Comparison of ENCODE assay signal across 10 mouse cellular contexts in genomic region chr3:152304093-152304815, GRCm38 (mm10). TPM values are rescaled to one million over a fixed set of nuclear protein-coding genes. Genes with fewer than 3 reads are reported as not detected.
DNase-seq lines count a peak whose midpoint lies in the region; ATAC-seq lines count a peak whose summit lies in the region.
"Had no signal": no experiment of that assay in that cellular context is flagged by ENCODE, and none has a peak within 500 bp of the region (broad histone marks: within the 10 kb centered on the region; RNA-seq: fewer than 3 reads in every experiment).

No protein-coding gene starts in this region.

- intact Hi-C loops in heart, postnatal 10 days (cut with DNase I) = loop anchor here (10.0 kb wide), 1 partner anchor 169 kb away; no protein-coding TSS in a partner anchor

- 39% methylated on average over 6 of the region's 6 CpGs for WGBS in embryonic facial prominence, embryonic 11.5 days
- 50% methylated on average over 6 of the region's 6 CpGs for WGBS in embryonic facial prominence, embryonic 10.5 days
- 30% methylated on average over 6 of the region's 6 CpGs for WGBS in lung, embryonic 15.5 days

- H3K4me3 ChIP-seq in embryonic facial prominence, embryonic 11.5 days (ENCODE audit: low read depth, low read length) = no peak overlapping the region
- no peak overlapping the region for H3K4me3 ChIP-seq in embryonic facial prominence, embryonic 10.5 days
- H3K4me3 ChIP-seq in lung, embryonic 15.5 days = no peak overlapping the region

- no peak overlapping the region for H3K27ac ChIP-seq in embryonic facial prominence, embryonic 11.5 days (replicated peaks; ENCODE audit: low read depth, low read length)
- no peak overlapping the region for H3K27ac ChIP-seq in embryonic facial prominence, embryonic 10.5 days (replicated peaks)
- H3K27ac ChIP-seq in lung, embryonic 15.5 days = peak overlapping the region; percentile 85
- H3K27ac ChIP-seq: macrophage had no signal

- H3K4me2 ChIP-seq in embryonic facial prominence, embryonic 11.5 days (ENCODE audit: low read depth, low read length) = no peak overlapping the region
- H3K4me2 ChIP-seq in lung, embryonic 15.5 days = no peak overlapping the region

- no peak for ATAC-seq in embryonic facial prominence, embryonic 11.5 days (replicated peaks; ENCODE audit: insufficient number of reproducible peaks, low FRiP score, low TSS enrichment, low read depth)
- no peak for ATAC-seq in lung, embryonic 15.5 days (ENCODE audit: borderline replicate concordance, extremely low read depth, low FRiP score, low TSS enrichment)

- no peak overlapping the region; the same call in 1 of the 2 replicates for H3K9ac ChIP-seq in embryonic facial prominence, embryonic 11.5 days (replicated peaks; ENCODE audit: low read length)
- H3K9ac ChIP-seq in lung, embryonic 15.5 days = no peak overlapping the region

- peak; percentile 35 for DNase-seq in embryonic facial prominence, embryonic 11.5 days (ENCODE audit: low spot score)
- DNase-seq in embryonic facial prominence, embryonic 10.5 days (ENCODE audit: low spot score) = no peak
- DNase-seq in embryo, embryonic 11 days = peak; percentile 19
- peak; percentile 72 to 83 for DNase-seq in heart, postnatal 10 days
- DNase-seq in spleen, postnatal 14 days (ENCODE audit: low spot score in 2 of 2) = no peak
- no peak for DNase-seq in spleen, postnatal 36 days (ENCODE audit: low spot score in 2 of 2)
- no peak for DNase-seq in layer of hippocampus, adult 9-10 months (ENCODE audit: low spot score)

- H3K27me3 ChIP-seq in embryonic facial prominence, embryonic 11.5 days (ENCODE audit: control insufficient read depth, insufficient read depth, low read length) = no peaks in the 10 kb centered on the region
- H3K27me3 ChIP-seq in embryonic facial prominence, embryonic 10.5 days (replicated peaks; ENCODE audit: low read depth, poor library complexity, severe bottlenecking) = no peaks in the 10 kb centered on the region
- no peaks in the 10 kb centered on the region for H3K27me3 ChIP-seq in lung, embryonic 15.5 days

- no peaks in the 10 kb centered on the region for H3K4me1 ChIP-seq in embryonic facial prominence, embryonic 11.5 days (ENCODE audit: control insufficient read depth, insufficient read depth, low read length)
- H3K4me1 ChIP-seq in embryonic facial prominence, embryonic 10.5 days = peaks cover 20% of the 10 kb centered on the region
- H3K4me1 ChIP-seq in lung, embryonic 15.5 days = peaks cover 43% of the 10 kb centered on the region

- H3K9me3 ChIP-seq in embryonic facial prominence, embryonic 11.5 days (replicated peaks; ENCODE audit: control insufficient read depth, low read length) = no peaks in the 10 kb centered on the region
- H3K9me3 ChIP-seq in embryonic facial prominence, embryonic 10.5 days = no peaks in the 10 kb centered on the region
- no peaks in the 10 kb centered on the region for H3K9me3 ChIP-seq in lung, embryonic 15.5 days

- H3K36me3 ChIP-seq in embryonic facial prominence, embryonic 11.5 days (replicated peaks; ENCODE audit: control insufficient read depth, insufficient read depth, low read depth, low read length) = no peaks in the 10 kb centered on the region
- peaks cover 61% of the 10 kb centered on the region for H3K36me3 ChIP-seq in embryonic facial prominence, embryonic 10.5 days (replicated peaks)
- no peaks in the 10 kb centered on the region for H3K36me3 ChIP-seq in lung, embryonic 15.5 days

RNA-seq across cellular contexts. Expression of gene Miga1, which starts 36.0 kb away (rescaled TPM):
- 18.8 and 21.1 TPM in 2 replicates for polyA plus RNA-seq in embryonic facial prominence, embryonic 11.5 days (2014; fragmentation: Nextera tagmentation; extraction: Ambion mirVana)
- 18.7 and 19.1 TPM in 2 replicates for polyA plus RNA-seq in embryonic facial prominence, embryonic 10.5 days (2016; fragmentation: Nextera tagmentation; extraction: Ambion mirVana)
- total RNA-seq in heart, postnatal 10 days (2021) = 10 to 100 TPM; 13.3 to 15.6 TPM
- 15.6 and 16.1 TPM in 2 replicates for polyA plus RNA-seq in lung, embryonic 15.5 days (2015; fragmentation: Nextera tagmentation; extraction: Ambion mirVana)

RNA-seq across cellular contexts. Expression of gene Nexn, which starts 38.1 kb away (rescaled TPM):
- 4.9 and 5.3 TPM in 2 replicates for polyA plus RNA-seq in embryonic facial prominence, embryonic 11.5 days (2014; fragmentation: Nextera tagmentation; extraction: Ambion mirVana)
- polyA plus RNA-seq in embryonic facial prominence, embryonic 10.5 days (2016; fragmentation: Nextera tagmentation; extraction: Ambion mirVana) = 3.9 and 5.7 TPM in 2 replicates
- 100 to 1,000 TPM; 284 to 289 TPM for total RNA-seq in heart, postnatal 10 days (2021)
- 64.4 and 75.1 TPM in 2 replicates for polyA plus RNA-seq in lung, embryonic 15.5 days (2015; fragmentation: Nextera tagmentation; extraction: Ambion mirVana)
- total RNA-seq: granulocyte monocyte progenitor cell, adult 5-6 weeks had no signal

RNA-seq across cellular contexts. Expression of gene Usp33, which starts 42.0 kb away (rescaled TPM):
- 66.0 and 66.8 TPM in 2 replicates for polyA plus RNA-seq in embryonic facial prominence, embryonic 11.5 days (2014; fragmentation: Nextera tagmentation; extraction: Ambion mirVana)
- 52.9 and 53.9 TPM in 2 replicates for polyA plus RNA-seq in embryonic facial prominence, embryonic 10.5 days (2016; fragmentation: Nextera tagmentation; extraction: Ambion mirVana)
- total RNA-seq in heart, postnatal 10 days (2021) = 10 to 100 TPM; 30.2 to 30.7 TPM
- polyA plus RNA-seq in lung, embryonic 15.5 days (2015; fragmentation: Nextera tagmentation; extraction: Ambion mirVana) = 49.5 and 50.6 TPM in 2 replicates

Comparison
In these comparisons a context has a peak if more than half of its experiments do, and no peak if none do; other contexts are left out.
1. DNase-seq: peak in embryonic facial prominence, embryonic 11.5 days (single experiment), embryo, embryonic 11 days (single experiment) and heart, postnatal 10 days (2 of 2); none in embryonic facial prominence, embryonic 10.5 days (single experiment), spleen, postnatal 14 days (0 of 2), spleen, postnatal 36 days (0 of 2) and layer of hippocampus, adult 9-10 months (single experiment).